Mouse (Mus musculus): ENCODE results near the gene Ppp3r1. TPM values are rescaled to one million over a fixed set of nuclear protein-coding genes. Genes with fewer than 3 reads are reported as not detected.

Gene Ppp3r1
- polyA plus RNA-seq, 1 experiment, result 36.5 TPM

GRCm38 (mm10) chr11:17199840-17200501, 40.9 kb downstream of the Ppp3r1 start:
- H3K27me3 ChIP-seq (replicated peaks; ENCODE audit: control insufficient read depth, insufficient read depth, low read length), result no peaks in the 10 kb centered on the region
- WGBS, result 86% methylated on average over 3 of the region's 3 CpGs
- no peak for DNase-seq
- no peaks in the 10 kb centered on the region for H3K4me1 ChIP-seq (ENCODE audit: control insufficient read depth, insufficient read depth, low read length)
- no peak overlapping the region for H3K27ac ChIP-seq (ENCODE audit: insufficient read depth, low read depth, low read length)
- peaks cover 9% of the 10 kb centered on the region for H3K36me3 ChIP-seq (ENCODE audit: control insufficient read depth, insufficient read depth, low read length)
- no peak for TF ChIP-seq CTCF (conservative IDR thresholded peaks at IDR 0.05; ENCODE audit: insufficient read depth, insufficient read length, low read depth, low read length)
- TF ChIP-seq POLR2A (IDR thresholded peaks at IDR 0.05; ENCODE audit: low read depth, low read length), result no peak
- H3K4me3 ChIP-seq (ENCODE audit: insufficient read depth, low read depth, low read length), result no peak overlapping the region

- Histone ChIP-seq H3K36me3 (ENCODE audit: control insufficient read depth, insufficient read depth, low read length) (peaks cover 9% of the 10 kb centered on the region), H3K4me3 (ENCODE audit: insufficient read depth, low read depth, low read length) (no peak overlapping the region), H3K27me3 (replicated peaks; ENCODE audit: control insufficient read depth, insufficient read depth, low read length) (no peaks in the 10 kb centered on the region), H3K27ac (ENCODE audit: insufficient read depth, low read depth, low read length) (no peak overlapping the region), H3K4me1 (ENCODE audit: control insufficient read depth, insufficient read depth, low read length) (no peaks in the 10 kb centered on the region)
- 93% methylated on average over 4 of the region's 4 CpGs for WGBS
- TF ChIP-seq POLR2A (IDR thresholded peaks at IDR 0.05; ENCODE audit: low read depth, low read length) (no peak), CTCF (conservative IDR thresholded peaks at IDR 0.05; ENCODE audit: insufficient read depth, insufficient read length, low read depth, low read length) (no peak)
- no peak for DNase-seq
These were observed 41.9 kb downstream of the Ppp3r1 start for GRCm38 (mm10) chr11:17200936-17201335.

- Histone ChIP-seq H3K4me3 (ENCODE audit: insufficient read depth, low read depth, low read length) (no peak overlapping the region), H3K36me3 (ENCODE audit: control insufficient read depth, insufficient read depth, low read length) (peaks cover 7% of the 10 kb centered on the region), H3K27me3 (replicated peaks; ENCODE audit: control insufficient read depth, insufficient read depth, low read length) (no peaks in the 10 kb centered on the region), H3K27ac (ENCODE audit: insufficient read depth, low read depth, low read length) (no peak overlapping the region), H3K4me1 (ENCODE audit: control insufficient read depth, insufficient read depth, low read length) (no peaks in the 10 kb centered on the region)
- DNase-seq, result no peak
- 78% methylated on average over 6 of the region's 6 CpGs for WGBS
- no peak for TF ChIP-seq CTCF (conservative IDR thresholded peaks at IDR 0.05; ENCODE audit: insufficient read depth, insufficient read length, low read depth, low read length)
- TF ChIP-seq POLR2A (IDR thresholded peaks at IDR 0.05; ENCODE audit: low read depth, low read length), result no peak
These were observed 43.4 kb downstream of the Ppp3r1 start for GRCm38 (mm10) chr11:17202481-17202880.

- peak; percentile 12 for TF ChIP-seq POLR2A (IDR thresholded peaks at IDR 0.05; ENCODE audit: low read depth, low read length)
- TF ChIP-seq CTCF (conservative IDR thresholded peaks at IDR 0.05; ENCODE audit: insufficient read depth, insufficient read length, low read depth, low read length), result no peak
These were observed 52.4 kb downstream of the Ppp3r1 start, which contains the start of gene Pno1 for GRCm38 (mm10) chr11:17211258-17212140. Pno1 (minus strand) TSS chr11:17211568.

GRCm38 (mm10) chr11:17212141-17212495, 53.1 kb downstream of the Ppp3r1 start:
- H3K27ac ChIP-seq (ENCODE audit: insufficient read depth, low read depth, low read length), result peak overlapping the region; percentile 17; the same call in 1 of the 2 replicates
- 1% methylated on average over 10 of the region's 10 CpGs for WGBS

More at GRCm38 (mm10) chr11:17211258-17212140, 52.4 kb downstream of the Ppp3r1 start, which contains the start of gene Pno1:
- peak within 1 kb of the TSS; percentile 82 for H3K4me3 ChIP-seq (ENCODE audit: insufficient read depth, low read depth, low read length)
- peak within 1 kb of the TSS; percentile 90 for H3K27ac ChIP-seq (ENCODE audit: insufficient read depth, low read depth, low read length)
- no peaks in the 10 kb centered on the region for H3K27me3 ChIP-seq (replicated peaks; ENCODE audit: control insufficient read depth, insufficient read depth, low read length)
- under 1% methylated on average over 65 of the region's 65 CpGs for WGBS
- H3K4me1 ChIP-seq (ENCODE audit: control insufficient read depth, insufficient read depth, low read length), result no peaks in the 10 kb centered on the region; the same call in 1 of the 2 replicates
- 0 out of 2 replicates have a peak, but pooled peaks cover 2% of the 10 kb centered on the region for H3K36me3 ChIP-seq (ENCODE audit: control insufficient read depth, insufficient read depth, low read length)
- peak; percentile 98 for DNase-seq

GRCm38 (mm10) chr11:17212903-17213509, 53.9 kb downstream of the Ppp3r1 start:
- TF ChIP-seq POLR2A (IDR thresholded peaks at IDR 0.05; ENCODE audit: low read depth, low read length) (no peak), CTCF (conservative IDR thresholded peaks at IDR 0.05; ENCODE audit: insufficient read depth, insufficient read length, low read depth, low read length) (no peak)
- no peak for DNase-seq
- no peaks in the 10 kb centered on the region for H3K27me3 ChIP-seq (replicated peaks; ENCODE audit: control insufficient read depth, insufficient read depth, low read length)
- no peak overlapping the region for H3K27ac ChIP-seq (ENCODE audit: insufficient read depth, low read depth, low read length)
- no peak overlapping the region for H3K4me3 ChIP-seq (ENCODE audit: insufficient read depth, low read depth, low read length)
- H3K4me1 ChIP-seq (ENCODE audit: control insufficient read depth, insufficient read depth, low read length), result no peaks in the 10 kb centered on the region; the same call in 1 of the 2 replicates
- WGBS, result 72% methylated on average over 5 of the region's 5 CpGs
- H3K36me3 ChIP-seq (ENCODE audit: control insufficient read depth, insufficient read depth, low read length), result 0 out of 2 replicates have a peak, but pooled peaks cover 2% of the 10 kb centered on the region

More at GRCm38 (mm10) chr11:17212141-17212495, 53.1 kb downstream of the Ppp3r1 start:
- no peak for TF ChIP-seq CTCF (conservative IDR thresholded peaks at IDR 0.05; ENCODE audit: insufficient read depth, insufficient read length, low read depth, low read length)
- TF ChIP-seq POLR2A (IDR thresholded peaks at IDR 0.05; ENCODE audit: low read depth, low read length), result no peak
- H3K4me3 ChIP-seq (ENCODE audit: insufficient read depth, low read depth, low read length), result peak overlapping the region; percentile 82
- no peaks in the 10 kb centered on the region for H3K27me3 ChIP-seq (replicated peaks; ENCODE audit: control insufficient read depth, insufficient read depth, low read length)
- DNase-seq, result no peak
- H3K36me3 ChIP-seq (ENCODE audit: control insufficient read depth, insufficient read depth, low read length), result 0 out of 2 replicates have a peak, but pooled peaks cover 2% of the 10 kb centered on the region
- H3K4me1 ChIP-seq (ENCODE audit: control insufficient read depth, insufficient read depth, low read length), result no peaks in the 10 kb centered on the region; the same call in 1 of the 2 replicates
